ENCODE assay signal across 26 mouse cellular contexts in genomic region chr11:4231435-4231834, GRCm38 (mm10). TPM values are rescaled to one million over a fixed set of nuclear protein-coding genes. Genes with fewer than 3 reads are reported as not detected.
"Had no signal": no experiment of that assay in that cellular context is flagged by ENCODE, and none has a peak within 500 bp of the region (broad histone marks: within the 10 kb centered on the region; RNA-seq: fewer than 3 reads in every experiment).

No protein-coding gene starts in this region.

- ATAC-seq: liver, postnatal 0 days; midbrain, embryonic 15.5 days had no signal

- H3K4me1 ChIP-seq: limb, embryonic 12.5 days; midbrain, embryonic 15.5 days had no signal

- H3K36me3 ChIP-seq: kidney, embryonic 15.5 days; limb, embryonic 12.5 days; limb, embryonic 15.5 days; midbrain, embryonic 12.5 days; midbrain, embryonic 15.5 days had no signal

- H3K4me2 ChIP-seq: kidney, embryonic 15.5 days; limb, embryonic 12.5 days; limb, embryonic 15.5 days; liver, embryonic 11.5 days; lung, embryonic 14.5 days; midbrain, embryonic 12.5 days; midbrain, embryonic 15.5 days had no signal

- H3K4me3 ChIP-seq: kidney, embryonic 15.5 days; left cerebral cortex, adult 2 months; limb, embryonic 12.5 days; limb, embryonic 15.5 days; midbrain, embryonic 12.5 days; midbrain, embryonic 15.5 days had no signal

- H3K27me3 ChIP-seq: kidney, embryonic 15.5 days; limb, embryonic 12.5 days; limb, embryonic 15.5 days; midbrain, embryonic 12.5 days; midbrain, embryonic 15.5 days had no signal

- H3K27ac ChIP-seq: kidney, embryonic 15.5 days; left cerebral cortex, adult 2 months; limb, embryonic 12.5 days; limb, embryonic 15.5 days; liver, embryonic 14.5 days; midbrain, embryonic 12.5 days; midbrain, embryonic 15.5 days; stomach, postnatal 0 days had no signal

- DNase-seq: kidney, adult 11 months; kidney, adult 8-10 months; kidney, postnatal 10 days; kidney, postnatal 36 days; layer of hippocampus, postnatal 36 days; liver, postnatal 0 days; lung, embryonic 14.5 days; lung, postnatal 10 days; lung, postnatal 36 days; right cerebral cortex, adult 18-20 months; right cerebral cortex, postnatal 14 days; right cerebral cortex, postnatal 4 days; thymus, adult 18-20 months; thymus, postnatal 36 days had no signal

- H3K9me3 ChIP-seq: kidney, embryonic 15.5 days; limb, embryonic 12.5 days; limb, embryonic 15.5 days; midbrain, embryonic 12.5 days; midbrain, embryonic 15.5 days had no signal

- H3K9ac ChIP-seq: kidney, embryonic 15.5 days; limb, embryonic 12.5 days; limb, embryonic 15.5 days; liver, embryonic 14.5 days; liver, postnatal 0 days; lung, embryonic 14.5 days; midbrain, embryonic 12.5 days; midbrain, embryonic 15.5 days had no signal

RNA-seq across cellular contexts. Expression of gene Osm, which starts 4.8 kb away (rescaled TPM):
- polyA plus RNA-seq: kidney, embryonic 15.5 days; limb, embryonic 12.5 days; lung, embryonic 14.5 days; midbrain, embryonic 12.5 days; neural tube, embryonic 11.5 days; stomach, embryonic 14.5 days had no signal

RNA-seq across cellular contexts. Expression of gene Lif, which starts 25.9 kb away (rescaled TPM):
- polyA plus RNA-seq: liver, embryonic 11.5 days; liver, postnatal 0 days; midbrain, embryonic 12.5 days; midbrain, embryonic 15.5 days; neural tube, embryonic 11.5 days; neural tube, embryonic 14.5 days had no signal
